Mouse (Mus musculus): ENCODE measurements around the gene P2ry6. TPM values are rescaled to one million over a fixed set of nuclear protein-coding genes. Genes with fewer than 3 reads are reported as not detected.

Gene P2ry6
- 2.1 and 5.7 TPM in 2 replicates for total RNA-seq (2023)

GRCm38 (mm10) chr7:100974135-100974903, at the start of gene P2ry6:
TSS of gene P2ry6 (minus strand) at chr7:100974649.

GRCm38 (mm10) chr7:101012541-101012940, 38.1 kb upstream of the P2ry6 start, which contains the start of gene P2ry2:
TSS of gene P2ry2 (minus strand) at chr7:101012866.

GRCm38 (mm10) chr7:100931926-100932480, 42.4 kb downstream of the P2ry6 start, which contains the start of gene Arhgef17:
TSS of gene Arhgef17 (minus strand) at chr7:100932107.

Other genes with a start within 250 kb of the P2ry6 start
- 57.0 and 64.1 TPM in 2 replicates for gene Relt, start 111.2 kb downstream of the P2ry6 start, total RNA-seq (2023)
- 0.16 and 0.48 TPM in 2 replicates for gene Arhgef17, start 42.5 kb downstream of the P2ry6 start, total RNA-seq (2023)
- 29.4 and 45.1 TPM in 2 replicates for gene P2ry2, start 38.2 kb upstream of the P2ry6 start, total RNA-seq (2023)
- 16.5 and 28.2 TPM in 2 replicates for gene Fchsd2, start 118.2 kb upstream of the P2ry6 start, total RNA-seq (2023)